Mouse (Mus musculus): Measurements from ENCODE around the gene Ccdc81.

DNA sequence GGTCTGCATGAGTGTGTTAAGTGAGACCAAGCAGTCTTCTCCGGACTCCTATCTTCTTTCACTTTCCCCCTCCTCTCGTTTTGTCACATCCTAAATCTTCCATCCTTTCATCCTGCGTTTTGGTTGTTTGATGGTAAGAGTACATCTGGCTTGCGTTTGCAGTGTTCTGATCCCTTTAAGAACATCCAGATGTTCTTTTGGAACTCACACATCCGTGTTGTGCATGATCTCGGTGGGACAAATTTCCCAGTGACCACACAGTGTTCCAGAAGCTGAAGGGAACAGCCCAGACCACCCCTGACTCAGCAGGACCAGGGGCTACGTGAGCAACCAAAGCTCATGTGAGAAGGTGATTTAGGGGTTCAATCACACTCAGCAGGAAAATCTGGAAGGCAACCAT lies 5.0 kb upstream of the Ccdc81 start:
- TF ChIP-seq CTCF (IDR thresholded peaks at IDR 0.05; ENCODE audit: low read depth): no peak
- TF ChIP-seq EP300 (IDR thresholded peaks at IDR 0.05; ENCODE audit: low read depth): no peak

Measured in heart, postnatal 0 days (tissue).